Mouse (Mus musculus): ENCODE results near the gene Cgref1. TPM values are rescaled to one million over a fixed set of nuclear protein-coding genes. Genes with fewer than 3 reads are reported as not detected.

The Cgref1 gene
- total RNA-seq, 2 experiments from 2014 or later, result 2.8 to 5.1 TPM

GRCm38 (mm10) chr5:30917348-30917747 lies 28.0 kb downstream of the Cgref1 start:
- no peak for DNase-seq

- DNase-seq, result no peak
Observed at GRCm38 (mm10) chr5:30916841-30917240, 28.6 kb downstream of the Cgref1 start.

GRCm38 (mm10) chr5:30915974-30916433 lies 29.4 kb downstream of the Cgref1 start:
- peak; percentile 89 for DNase-seq

GRCm38 (mm10) chr5:30915456-30915855 lies 29.9 kb downstream of the Cgref1 start:
- DNase-seq, result no peak

- no peak for DNase-seq
Observed at GRCm38 (mm10) chr5:30914849-30915248, 30.5 kb downstream of the Cgref1 start.

GRCm38 (mm10) chr5:30914101-30914635 lies 31.2 kb downstream of the Cgref1 start:
- DNase-seq, result no peak

GRCm38 (mm10) chr5:30913060-30913841 lies 32.1 kb downstream of the Cgref1 start, which contains the start of gene Emilin1:
TSS of gene Emilin1 (plus strand) at chr5:30913402.
- peak; percentile 57 for DNase-seq

- no peak for DNase-seq
Observed at GRCm38 (mm10) chr5:30912156-30912555, 33.2 kb downstream of the Cgref1 start.

GRCm38 (mm10) chr5:30910481-30910880 lies 34.9 kb downstream of the Cgref1 start:
- no peak for DNase-seq

GRCm38 (mm10) chr5:30909863-30910262 lies 35.5 kb downstream of the Cgref1 start:
- DNase-seq, result no peak

GRCm38 (mm10) chr5:30909300-30909659 lies 36.1 kb downstream of the Cgref1 start:
- no peak for DNase-seq

- no peak for DNase-seq
Observed at GRCm38 (mm10) chr5:30908426-30909299, 36.7 kb downstream of the Cgref1 start.

- DNase-seq, result peak; percentile 99
Observed at GRCm38 (mm10) chr5:30907413-30908059, 37.9 kb downstream of the Cgref1 start, which contains the start of gene Ost4. TSS of gene Ost4 (minus strand) at chr5:30907788.

- DNase-seq, result no peak
Observed at GRCm38 (mm10) chr5:30901860-30902259, 43.5 kb downstream of the Cgref1 start.

GRCm38 (mm10) chr5:30890375-30890774 lies 55.0 kb downstream of the Cgref1 start:
- no peak for DNase-seq

- DNase-seq, result no peak
Observed at GRCm38 (mm10) chr5:30889088-30889754, 56.2 kb downstream of the Cgref1 start.

- DNase-seq, result peak; percentile 95
Observed at GRCm38 (mm10) chr5:30888337-30889087, 56.9 kb downstream of the Cgref1 start, which contains the start of gene Agbl5. TSS of gene Agbl5 (plus strand) at chr5:30888694.

GRCm38 (mm10) chr5:30887858-30888336 lies 57.5 kb downstream of the Cgref1 start:
- DNase-seq, result peak; percentile 94

- peak; percentile 75 for DNase-seq
Observed at GRCm38 (mm10) chr5:30887331-30887761, 58.0 kb downstream of the Cgref1 start.

- no peak for DNase-seq
Observed at GRCm38 (mm10) chr5:30886731-30887130, 58.7 kb downstream of the Cgref1 start.
